35 mouse cellular contexts compared by ENCODE assay signal in genomic region chr9:7721543-7721942, GRCm38 (mm10). TPM values are rescaled to one million over a fixed set of nuclear protein-coding genes. Genes with fewer than 3 reads are reported as not detected.
DNase-seq lines count a peak whose midpoint lies in the region; ATAC-seq and TF ChIP-seq lines count a peak whose summit lies in the region.
"Had no signal": no experiment of that assay in that cellular context is flagged by ENCODE, and none has a peak within 500 bp of the region (broad histone marks: within the 10 kb centered on the region; RNA-seq: fewer than 3 reads in every experiment).

No protein-coding gene starts in this region.

- H3K4me1 ChIP-seq in limb, embryonic 15.5 days, result no peaks in the 10 kb centered on the region
- no peaks in the 10 kb centered on the region for H3K4me1 ChIP-seq in limb, embryonic 10.5 days
- peaks cover 3% of the 10 kb centered on the region for H3K4me1 ChIP-seq in ES-Bruce4 (ENCODE audit: control insufficient read depth, insufficient read depth, low read length)
- H3K4me1 ChIP-seq in embryonic facial prominence, embryonic 14.5 days (ENCODE audit: control insufficient read depth, insufficient read depth, low read length), result no peaks in the 10 kb centered on the region
- no peaks in the 10 kb centered on the region for H3K4me1 ChIP-seq in stomach, embryonic 16.5 days (ENCODE audit: control insufficient read depth, insufficient read depth, low read length)
- no peaks in the 10 kb centered on the region for H3K4me1 ChIP-seq in hindbrain, embryonic 12.5 days
- H3K4me1 ChIP-seq: embryonic facial prominence, embryonic 13.5 days; forebrain, embryonic 12.5 days; limb, embryonic 12.5 days; midbrain, embryonic 13.5 days had no signal

- no peak for TF ChIP-seq POLR2A in ES-Bruce4 (IDR thresholded peaks at IDR 0.05; ENCODE audit: insufficient read depth, low read length)

- no peak overlapping the region for H3K4me3 ChIP-seq in limb, embryonic 15.5 days
- H3K4me3 ChIP-seq in limb, embryonic 10.5 days, result no peak overlapping the region
- H3K4me3 ChIP-seq in ES-Bruce4 (ENCODE audit: low read depth, low read length), result no peak overlapping the region
- no peak overlapping the region for H3K4me3 ChIP-seq in embryonic facial prominence, embryonic 14.5 days (ENCODE audit: low read depth, low read length)
- no peak overlapping the region for H3K4me3 ChIP-seq in stomach, embryonic 16.5 days (replicated peaks; ENCODE audit: low read length)
- H3K4me3 ChIP-seq in hindbrain, embryonic 12.5 days, result no peak overlapping the region
- H3K4me3 ChIP-seq: embryonic facial prominence, embryonic 13.5 days; forebrain, embryonic 12.5 days; limb, embryonic 12.5 days; midbrain, embryonic 13.5 days had no signal

- no peaks in the 10 kb centered on the region for H3K27me3 ChIP-seq in limb, embryonic 15.5 days
- no peaks in the 10 kb centered on the region for H3K27me3 ChIP-seq in limb, embryonic 10.5 days (ENCODE audit: low read depth, poor library complexity, severe bottlenecking)
- H3K27me3 ChIP-seq in ES-Bruce4 (ENCODE audit: control insufficient read depth, insufficient read depth, low read length, poor library complexity, severe bottlenecking), result no peaks in the 10 kb centered on the region
- H3K27me3 ChIP-seq in embryonic facial prominence, embryonic 14.5 days (replicated peaks; ENCODE audit: control insufficient read depth, insufficient read depth, low read length), result no peaks in the 10 kb centered on the region
- no peaks in the 10 kb centered on the region for H3K27me3 ChIP-seq in stomach, embryonic 16.5 days (ENCODE audit: control insufficient read depth, insufficient read depth, low read length)
- no peaks in the 10 kb centered on the region for H3K27me3 ChIP-seq in hindbrain, embryonic 12.5 days
- H3K27me3 ChIP-seq: embryonic facial prominence, embryonic 13.5 days; forebrain, embryonic 12.5 days; limb, embryonic 12.5 days; midbrain, embryonic 13.5 days had no signal

- no peak overlapping the region for H3K9ac ChIP-seq in limb, embryonic 15.5 days
- H3K9ac ChIP-seq in ES-Bruce4 (ENCODE audit: low read depth, poor library complexity, severe bottlenecking), result no peak overlapping the region
- no peak overlapping the region for H3K9ac ChIP-seq in embryonic facial prominence, embryonic 14.5 days (ENCODE audit: low read depth, low read length)
- H3K9ac ChIP-seq in stomach, embryonic 16.5 days (ENCODE audit: low read length), result no peak overlapping the region
- H3K9ac ChIP-seq in hindbrain, embryonic 12.5 days, result no peak overlapping the region
- H3K9ac ChIP-seq: embryonic facial prominence, embryonic 13.5 days; forebrain, embryonic 12.5 days; forebrain, postnatal 0 days; limb, embryonic 12.5 days; midbrain, embryonic 13.5 days had no signal

- DNase-seq in limb, embryonic 10.5 days (ENCODE audit: low spot score), result no peak
- DNase-seq in embryonic facial prominence, embryonic 14.5 days (ENCODE audit: low spot score), result peak; percentile 49
- no peak for DNase-seq in heart, postnatal 10 days
- DNase-seq: adrenal gland, postnatal 10 days; cerebellum, adult 8-10 months; cerebellum, postnatal 25 days; forebrain, postnatal 0 days; gastrocnemius, postnatal 10 days; kidney, postnatal 14 days; layer of hippocampus, adult 9-11 months; thymus, adult 18-20 months; thymus, postnatal 36 days had no signal

- TF ChIP-seq EP300 in ES-Bruce4 (IDR thresholded peaks at IDR 0.05; ENCODE audit: insufficient read depth, low read depth, low read length), result no peak

- H3K27ac ChIP-seq in limb, embryonic 15.5 days, result peak overlapping the region; percentile 38
- no peak overlapping the region for H3K27ac ChIP-seq in limb, embryonic 10.5 days
- peak overlapping the region; percentile 98 for H3K27ac ChIP-seq in ES-Bruce4 (ENCODE audit: insufficient read depth, low read length)
- H3K27ac ChIP-seq in embryonic facial prominence, embryonic 14.5 days (replicated peaks; ENCODE audit: low read depth, low read length), result no peak overlapping the region
- H3K27ac ChIP-seq in stomach, embryonic 16.5 days (ENCODE audit: low read length), result peak overlapping the region; percentile 62; the same call in 1 of the 2 replicates
- H3K27ac ChIP-seq in hindbrain, embryonic 12.5 days, result no peak overlapping the region
- H3K27ac ChIP-seq: embryonic facial prominence, embryonic 13.5 days; forebrain, embryonic 12.5 days; hindbrain, postnatal 0 days; limb, embryonic 12.5 days; macrophage; midbrain, embryonic 13.5 days had no signal

- no peak overlapping the region for H3K4me2 ChIP-seq in limb, embryonic 15.5 days
- no peak overlapping the region for H3K4me2 ChIP-seq in embryonic facial prominence, embryonic 14.5 days (ENCODE audit: low read depth, low read length)
- H3K4me2 ChIP-seq in stomach, embryonic 16.5 days (ENCODE audit: low read depth, low read length), result no peak overlapping the region
- no peak overlapping the region for H3K4me2 ChIP-seq in hindbrain, embryonic 12.5 days (replicated peaks)
- H3K4me2 ChIP-seq: embryonic facial prominence, embryonic 13.5 days; forebrain, embryonic 12.5 days; limb, embryonic 12.5 days; liver, embryonic 11.5 days; midbrain, embryonic 13.5 days had no signal

- WGBS in limb, embryonic 15.5 days, result 86% methylated on average over 1 of the region's 1 CpGs
- 96% methylated on average over 1 of the region's 1 CpGs for WGBS in limb, embryonic 10.5 days
- 84% methylated on average over 1 of the region's 1 CpGs for WGBS in embryonic facial prominence, embryonic 14.5 days
- WGBS in stomach, embryonic 16.5 days, result 80% methylated on average over 1 of the region's 1 CpGs
- 94% methylated on average over 1 of the region's 1 CpGs for WGBS in hindbrain, embryonic 12.5 days

- no peak for ATAC-seq in limb, embryonic 15.5 days (ENCODE audit: insufficient number of reproducible peaks, low FRiP score, low TSS enrichment, low read depth)
- ATAC-seq in embryonic facial prominence, embryonic 14.5 days (ENCODE audit: low read depth), result peak; percentile 70; the same call in 1 of the 2 replicates
- peak; percentile 29; the same call in 1 of the 2 replicates for ATAC-seq in stomach, embryonic 16.5 days (ENCODE audit: insufficient read depth, low FRiP score)
- no peak for ATAC-seq in hindbrain, embryonic 12.5 days (ENCODE audit: low FRiP score)
- ATAC-seq: CD4-positive, CD25-positive, alpha-beta regulatory T cell, adult 4 months; forebrain, postnatal 0 days; hindbrain, postnatal 0 days; intestine, embryonic 16.5 days; midbrain, embryonic 13.5 days had no signal

- H3K9me3 ChIP-seq in limb, embryonic 15.5 days, result no peaks in the 10 kb centered on the region
- H3K9me3 ChIP-seq in limb, embryonic 10.5 days (replicated peaks), result no peaks in the 10 kb centered on the region
- H3K9me3 ChIP-seq in ES-Bruce4 (replicated peaks; ENCODE audit: control insufficient read depth, insufficient read depth, low read length, poor library complexity, severe bottlenecking), result no peaks in the 10 kb centered on the region; the same call in 1 of the 2 replicates
- no peaks in the 10 kb centered on the region for H3K9me3 ChIP-seq in embryonic facial prominence, embryonic 14.5 days (ENCODE audit: control insufficient read depth, low read length)
- H3K9me3 ChIP-seq in stomach, embryonic 16.5 days (replicated peaks; ENCODE audit: control insufficient read depth, low read length), result no peaks in the 10 kb centered on the region
- H3K9me3 ChIP-seq in hindbrain, embryonic 12.5 days (replicated peaks), result no peaks in the 10 kb centered on the region
- H3K9me3 ChIP-seq: embryonic facial prominence, embryonic 13.5 days; forebrain, embryonic 12.5 days; limb, embryonic 12.5 days; midbrain, embryonic 13.5 days had no signal

- H3K36me3 ChIP-seq in limb, embryonic 15.5 days, result no peaks in the 10 kb centered on the region
- no peaks in the 10 kb centered on the region for H3K36me3 ChIP-seq in limb, embryonic 10.5 days
- H3K36me3 ChIP-seq in ES-Bruce4 (ENCODE audit: control insufficient read depth, insufficient read depth, low read length, poor library complexity, severe bottlenecking), result no peaks in the 10 kb centered on the region
- H3K36me3 ChIP-seq in embryonic facial prominence, embryonic 14.5 days (ENCODE audit: control insufficient read depth, insufficient read depth, low read length), result no peaks in the 10 kb centered on the region
- H3K36me3 ChIP-seq in stomach, embryonic 16.5 days (ENCODE audit: control insufficient read depth, insufficient read depth, low read length), result no peaks in the 10 kb centered on the region
- H3K36me3 ChIP-seq in hindbrain, embryonic 12.5 days, result no peaks in the 10 kb centered on the region
- H3K36me3 ChIP-seq: embryonic facial prominence, embryonic 13.5 days; forebrain, embryonic 12.5 days; limb, embryonic 12.5 days; midbrain, embryonic 13.5 days had no signal

- no peak for TF ChIP-seq CTCF in ES-Bruce4 (IDR thresholded peaks at IDR 0.05; ENCODE audit: low read depth, low read length)

- intact Hi-C loops in heart, postnatal 10 days (cut with DNase I), result no loop called here

RNA-seq across cellular contexts. Expression of gene Mmp7, which starts 29.7 kb away (rescaled TPM):
- 0.14 TPM in 1 of 2 replicates, not detected in the other for polyA plus RNA-seq in limb, embryonic 15.5 days (2015; fragmentation: Nextera tagmentation; extraction: Ambion mirVana)
- not detected in 2 replicates for polyA plus RNA-seq in limb, embryonic 10.5 days (2016; fragmentation: Nextera tagmentation; extraction: Ambion mirVana)
- not detected in 2 replicates for polyA plus RNA-seq in ES-Bruce4 (2011; ENCODE audit: insufficient read depth, insufficient read length, low read depth, missing spikeins)
- 0.20 TPM in 1 of 2 replicates, not detected in the other for polyA plus RNA-seq in embryonic facial prominence, embryonic 14.5 days (2014; fragmentation: Nextera tagmentation; extraction: Ambion mirVana)
- polyA plus RNA-seq in stomach, embryonic 16.5 days (2015; fragmentation: Nextera tagmentation; extraction: Ambion mirVana), result 0.71 and 1.3 TPM in 2 replicates
- not detected for total RNA-seq in heart, postnatal 10 days (2021)
- not detected in 2 replicates for polyA plus RNA-seq in hindbrain, embryonic 12.5 days (2016; fragmentation: Nextera tagmentation; extraction: Ambion mirVana)
- total RNA-seq: adrenal gland, postnatal 10 days; forebrain, postnatal 0 days; gastrocnemius, postnatal 10 days; granulocyte monocyte progenitor cell, adult 5-6 weeks; heart, postnatal 25 days; hindbrain, postnatal 0 days; left cerebral cortex, postnatal 14 days; megakaryocyte-erythroid progenitor cell, adult 5-6 weeks; monocyte, adult 5-6 weeks had no signal
- polyA plus RNA-seq: CD4-positive, CD25-positive, alpha-beta regulatory T cell, adult 4 months; embryonic facial prominence, embryonic 13.5 days; forebrain, embryonic 12.5 days; forebrain, postnatal 0 days; heart, embryonic 14.5 days; hindbrain, embryonic 11.5 days; hindbrain, postnatal 0 days; kidney, embryonic 14.5 days; limb, embryonic 12.5 days; liver, embryonic 11.5 days; liver, embryonic 16.5 days; macrophage; midbrain, embryonic 13.5 days; neural tube, embryonic 14.5 days had no signal

RNA-seq across cellular contexts. Expression of gene Tmem123, which starts 42.3 kb away (rescaled TPM):
- polyA plus RNA-seq in limb, embryonic 15.5 days (2015; fragmentation: Nextera tagmentation; extraction: Ambion mirVana), result 135 and 142 TPM in 2 replicates
- 89.2 and 90.5 TPM in 2 replicates for polyA plus RNA-seq in limb, embryonic 10.5 days (2016; fragmentation: Nextera tagmentation; extraction: Ambion mirVana)
- polyA plus RNA-seq in ES-Bruce4 (2011; ENCODE audit: insufficient read depth, insufficient read length, low read depth, missing spikeins), result 60.2 and 62.0 TPM in 2 replicates
- 129 and 130 TPM in 2 replicates for polyA plus RNA-seq in embryonic facial prominence, embryonic 14.5 days (2014; fragmentation: Nextera tagmentation; extraction: Ambion mirVana)
- 139 and 150 TPM in 2 replicates for polyA plus RNA-seq in stomach, embryonic 16.5 days (2015; fragmentation: Nextera tagmentation; extraction: Ambion mirVana)
- total RNA-seq in heart, postnatal 10 days (2021), result 10 to 100 TPM; 57.0 to 61.2 TPM
- polyA plus RNA-seq in hindbrain, embryonic 12.5 days (2016; fragmentation: Nextera tagmentation; extraction: Ambion mirVana), result 80.1 and 84.2 TPM in 2 replicates

Comparison
In these comparisons a context has a peak if more than half of its experiments do, and no peak if none do; other contexts are left out.
1. H3K27ac ChIP-seq: peak in limb, embryonic 15.5 days (single experiment), ES-Bruce4 (single experiment) and stomach, embryonic 16.5 days (single experiment); none in limb, embryonic 10.5 days (single experiment), embryonic facial prominence, embryonic 14.5 days (single experiment) and hindbrain, embryonic 12.5 days (single experiment).
2. ATAC-seq: peak in embryonic facial prominence, embryonic 14.5 days (single experiment) and stomach, embryonic 16.5 days (single experiment); none in limb, embryonic 15.5 days (single experiment) and hindbrain, embryonic 12.5 days (single experiment).